18 mouse cellular contexts compared by ENCODE assay signal in the genomic region with DNA sequence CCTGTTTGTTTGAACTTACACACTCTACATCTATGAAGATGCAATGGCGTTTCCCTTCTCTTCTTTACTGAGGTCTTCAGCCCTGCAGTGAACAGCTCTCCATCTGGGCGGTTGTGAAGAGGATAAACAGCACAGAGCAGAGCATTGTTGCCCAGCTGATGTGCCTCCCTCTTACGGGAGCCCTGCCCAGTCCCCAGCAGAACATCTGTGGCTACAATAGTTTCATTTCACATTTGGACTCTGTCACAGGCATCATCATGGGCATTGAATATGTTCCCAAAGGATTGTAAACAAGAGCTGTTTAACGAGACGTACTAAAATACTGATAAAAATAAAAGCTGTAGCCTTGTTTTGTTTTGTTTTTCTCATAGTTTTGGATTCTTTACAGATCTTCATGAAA. TPM values are rescaled to one million over a fixed set of nuclear protein-coding genes. Genes with fewer than 3 reads are reported as not detected.
A peak's percentile ranks its signal among the peaks of the same experiment; 100 is the strongest.
DNase-seq lines count a peak whose midpoint lies in the region; ATAC-seq lines count a peak whose summit lies in the region.
"Had no signal": no experiment of that assay in that cellular context is flagged by ENCODE, and none has a peak within 500 bp of the region (broad histone marks: within the 10 kb centered on the region; RNA-seq: fewer than 3 reads in every experiment).

No protein-coding gene starts in this region.

- no peak for DNase-seq in frontal cortex, postnatal 25 days (ENCODE audit: low spot score in 2 of 2)
- DNase-seq in layer of hippocampus, adult 8-10 months (ENCODE audit: low spot score in 2 of 2), result peak; percentile 40 to 44
- no peak for DNase-seq in layer of hippocampus, postnatal 25 days (ENCODE audit: extremely low spot score in 1 of 2, low spot score in 1 of 2)
- DNase-seq in right cerebral cortex, adult 18-20 months, result peak; percentile 48
- DNase-seq in right cerebral cortex, adult 2 months (ENCODE audit: low spot score in 2 of 2), result no peak
- DNase-seq in layer of hippocampus, adult 9-11 months, result peak; percentile 83
- no peak for DNase-seq in gastrocnemius, adult 18-20 months (ENCODE audit: low spot score)
- DNase-seq: adrenal gland, postnatal 14 days; cerebellum, adult 8-10 months; cerebellum, postnatal 36 days; gastrocnemius, postnatal 14 days; heart, postnatal 36 days had no signal

- ATAC-seq in frontal cortex, adult (ENCODE audit: low TSS enrichment), result peak; percentile 79
- ATAC-seq: activated CD4-positive, CD25-positive, alpha-beta regulatory T cell, adult 4 months; forebrain, embryonic 13.5 days; inflammation-experienced regulatory T-cells, adult 6 months; Patski had no signal

RNA-seq across cellular contexts. Expression of a gene that starts 14.7 kb away (rescaled TPM):
- total RNA-seq in layer of hippocampus, adult 8-10 months (2022), result 10 to 100 TPM; 44.1 to 53.1 (median 45.9) TPM
- 10 to 100 TPM; 42.9 to 49.0 TPM for total RNA-seq in layer of hippocampus, postnatal 25 days (2021)
- under 1 TPM; 0.02 TPM for total RNA-seq in gastrocnemius, adult 18-20 months (2021)
- total RNA-seq: CH12.LX; heart, postnatal 36 days had no signal

Comparison
In these comparisons a context has a peak if more than half of its experiments do, and no peak if none do; other contexts are left out.
1. DNase-seq: peak in layer of hippocampus, adult 8-10 months (2 of 2), right cerebral cortex, adult 18-20 months (single experiment) and layer of hippocampus, adult 9-11 months (single experiment); none in frontal cortex, postnatal 25 days (0 of 2), layer of hippocampus, postnatal 25 days (0 of 2), right cerebral cortex, adult 2 months (0 of 2) and gastrocnemius, adult 18-20 months (single experiment).
2. RNA of a gene that starts 14.7 kb away (total RNA-seq): 42.9 to 49.0 TPM in layer of hippocampus, postnatal 25 days and 44.1 to 53.1 TPM in layer of hippocampus, adult 8-10 months; 0.02 TPM in gastrocnemius, adult 18-20 months; every median in the first group is over 10 times any median in the second.